ENCODE assay signal across 16 mouse cellular contexts in genomic region chr4:42773893-42774292, GRCm38 (mm10). TPM values are rescaled to one million over a fixed set of nuclear protein-coding genes. Genes with fewer than 3 reads are reported as not detected.
DNase-seq lines count a peak whose midpoint lies in the region; ATAC-seq and TF ChIP-seq lines count a peak whose summit lies in the region.
"Not testable (repeated sequence)": the region's sequence is repeated elsewhere in the genome, so short reads cannot be mapped to it uniquely, and the experiment has no call there.
"Had no signal": no experiment of that assay in that cellular context is flagged by ENCODE, and none has a peak within 500 bp of the region (broad histone marks: within the 10 kb centered on the region; RNA-seq: fewer than 3 reads in every experiment).

Gene Ccl21a, minus strand, starts transcription at chr4:42773993.

- not testable (repeated sequence) for DNase-seq in embryonic facial prominence, embryonic 14.5 days (ENCODE audit: low spot score); heart, postnatal 14 days; kidney, postnatal 0 days (ENCODE audit: low spot score); lung, embryonic 14.5 days; urinary bladder, adult 2 months (ENCODE audit: low spot score)

- intact Hi-C loops in heart, postnatal 14 days (cut with DNase I), result not testable (repeated sequence)

- not testable (repeated sequence) for H3K9ac ChIP-seq in embryonic facial prominence, embryonic 14.5 days (ENCODE audit: low read depth, low read length); heart, embryonic 13.5 days; intestine, embryonic 16.5 days (ENCODE audit: low read depth, low read length); kidney, postnatal 0 days (ENCODE audit: low read depth, low read length); lung, embryonic 14.5 days; stomach, embryonic 14.5 days (replicated peaks; ENCODE audit: low read depth, low read length)

- H3K36me3 ChIP-seq in embryonic facial prominence, embryonic 14.5 days (ENCODE audit: control insufficient read depth, insufficient read depth, low read length); heart, embryonic 13.5 days; intestine, embryonic 16.5 days (ENCODE audit: control insufficient read depth, insufficient read depth, low read length); kidney, postnatal 0 days (ENCODE audit: insufficient read depth, low read length); lung, embryonic 14.5 days (ENCODE audit: insufficient read depth); stomach, embryonic 14.5 days (ENCODE audit: control insufficient read depth, insufficient read depth, low read length): not testable (repeated sequence)

- not testable (repeated sequence) for H3K4me2 ChIP-seq in embryonic facial prominence, embryonic 14.5 days (ENCODE audit: low read depth, low read length); heart, embryonic 13.5 days; intestine, embryonic 16.5 days (ENCODE audit: low read depth, low read length); kidney, postnatal 0 days (ENCODE audit: low read length); lung, embryonic 14.5 days; stomach, embryonic 14.5 days (replicated peaks; ENCODE audit: low read depth, low read length)

- not testable (repeated sequence) for TF ChIP-seq CTCF in kidney, postnatal 0 days (IDR thresholded peaks at IDR 0.05; ENCODE audit: low read depth); lung, embryonic 14.5 days (IDR thresholded peaks at IDR 0.05; ENCODE audit: low read depth)

- ATAC-seq in embryonic facial prominence, embryonic 14.5 days (ENCODE audit: low read depth); heart, embryonic 13.5 days (ENCODE audit: extremely low read depth, insufficient number of reproducible peaks, low FRiP score, low TSS enrichment); intestine, embryonic 16.5 days; kidney, postnatal 0 days (replicated peaks; ENCODE audit: low FRiP score, low read depth); lung, embryonic 14.5 days (ENCODE audit: insufficient read depth); stomach, embryonic 14.5 days (ENCODE audit: insufficient number of reproducible peaks, insufficient read depth, low FRiP score, low read depth): not testable (repeated sequence)

- not testable (repeated sequence) for H3K9me3 ChIP-seq in embryonic facial prominence, embryonic 14.5 days (ENCODE audit: control insufficient read depth, low read length); heart, embryonic 13.5 days; intestine, embryonic 16.5 days (ENCODE audit: control insufficient read depth, low read length); kidney, postnatal 0 days (replicated peaks; ENCODE audit: low read length); lung, embryonic 14.5 days (ENCODE audit: low read depth, low read length); stomach, embryonic 14.5 days (ENCODE audit: control insufficient read depth, low read depth, low read length)

- H3K4me1 ChIP-seq in embryonic facial prominence, embryonic 14.5 days (ENCODE audit: control insufficient read depth, insufficient read depth, low read length); heart, embryonic 13.5 days; intestine, embryonic 16.5 days (ENCODE audit: control insufficient read depth, insufficient read depth, low read length); kidney, postnatal 0 days (replicated peaks; ENCODE audit: insufficient read depth, low read length); lung, embryonic 14.5 days (ENCODE audit: insufficient read depth); stomach, embryonic 14.5 days (ENCODE audit: control insufficient read depth, insufficient read depth, low read length): not testable (repeated sequence)

- not testable (repeated sequence) for H3K4me3 ChIP-seq in embryonic facial prominence, embryonic 14.5 days (ENCODE audit: low read depth, low read length); heart, embryonic 13.5 days; intestine, embryonic 16.5 days (ENCODE audit: low read length); kidney, postnatal 0 days (replicated peaks; ENCODE audit: low read depth, low read length); lung, embryonic 14.5 days (ENCODE audit: low read depth, low read length); stomach, embryonic 14.5 days (ENCODE audit: low read depth, low read length)

- H3K27me3 ChIP-seq in embryonic facial prominence, embryonic 14.5 days (replicated peaks; ENCODE audit: control insufficient read depth, insufficient read depth, low read length); heart, embryonic 13.5 days (replicated peaks); intestine, embryonic 16.5 days (replicated peaks; ENCODE audit: control insufficient read depth, insufficient read depth, low read length); kidney, postnatal 0 days (ENCODE audit: insufficient read depth, low read length); lung, embryonic 14.5 days (ENCODE audit: insufficient read depth, low read length); stomach, embryonic 14.5 days (ENCODE audit: control insufficient read depth, insufficient read depth, low read length): not testable (repeated sequence)

- not testable (repeated sequence) for H3K27ac ChIP-seq in embryonic facial prominence, embryonic 14.5 days (replicated peaks; ENCODE audit: low read depth, low read length); heart, embryonic 13.5 days (replicated peaks); intestine, embryonic 16.5 days (ENCODE audit: low read length); kidney, postnatal 0 days; lung, embryonic 14.5 days (ENCODE audit: low read depth); stomach, embryonic 14.5 days (ENCODE audit: low read length)

- WGBS in embryonic facial prominence, embryonic 14.5 days, result no CpG with 5 or more reads among the region's 5 CpGs
- no CpG with 5 or more reads among the region's 5 CpGs for WGBS in heart, embryonic 13.5 days
- WGBS in intestine, embryonic 16.5 days, result no CpG with 5 or more reads among the region's 5 CpGs
- WGBS in kidney, postnatal 0 days, result no CpG with 5 or more reads among the region's 5 CpGs
- WGBS in lung, embryonic 14.5 days, result no CpG with 5 or more reads among the region's 5 CpGs
- WGBS in stomach, embryonic 14.5 days, result no CpG with 5 or more reads among the region's 5 CpGs

RNA-seq across cellular contexts. Expression of gene Ccl21a, which starts in this region (rescaled TPM):
- polyA plus RNA-seq in embryonic facial prominence, embryonic 14.5 days (2014; fragmentation: Nextera tagmentation; extraction: Ambion mirVana), result 75.0 and 101 TPM in 2 replicates
- 11.9 and 25.4 TPM in 2 replicates for polyA plus RNA-seq in heart, embryonic 13.5 days (2015; fragmentation: Nextera tagmentation; extraction: Ambion mirVana)
- total RNA-seq in heart, postnatal 14 days (2021), result 10 to 100 TPM; 28.5 to 32.0 TPM
- 63.2 and 68.2 TPM in 2 replicates for polyA plus RNA-seq in intestine, embryonic 16.5 days (2015; fragmentation: Nextera tagmentation; extraction: Ambion mirVana)
- polyA plus RNA-seq in kidney, postnatal 0 days (2015; fragmentation: Nextera tagmentation; extraction: Ambion mirVana), result 24.7 and 29.2 TPM in 2 replicates
- polyA plus RNA-seq in lung, embryonic 14.5 days (2014; fragmentation: Nextera tagmentation; extraction: Ambion mirVana), result 57.4 and 77.5 TPM in 2 replicates
- polyA plus RNA-seq in stomach, embryonic 14.5 days (2014; fragmentation: Nextera tagmentation; extraction: Ambion mirVana), result 55.6 and 55.8 TPM in 2 replicates
- 115 and 130 TPM in 2 replicates for polyA plus RNA-seq in urinary bladder, adult 2 months (2012; rRNA removed)
- total RNA-seq: CH12.LX; G1E; layer of hippocampus, adult 18-20 months; layer of hippocampus, postnatal 14 days; left cerebral cortex, adult 8-10 months; left cerebral cortex, postnatal 4 days; megakaryocyte-erythroid progenitor cell, adult 5-6 weeks had no signal
- polyA plus RNA-seq: G1E, Patski had no signal
